Comparison of ENCODE assay signal across 8 mouse cellular contexts in the genomic region with DNA sequence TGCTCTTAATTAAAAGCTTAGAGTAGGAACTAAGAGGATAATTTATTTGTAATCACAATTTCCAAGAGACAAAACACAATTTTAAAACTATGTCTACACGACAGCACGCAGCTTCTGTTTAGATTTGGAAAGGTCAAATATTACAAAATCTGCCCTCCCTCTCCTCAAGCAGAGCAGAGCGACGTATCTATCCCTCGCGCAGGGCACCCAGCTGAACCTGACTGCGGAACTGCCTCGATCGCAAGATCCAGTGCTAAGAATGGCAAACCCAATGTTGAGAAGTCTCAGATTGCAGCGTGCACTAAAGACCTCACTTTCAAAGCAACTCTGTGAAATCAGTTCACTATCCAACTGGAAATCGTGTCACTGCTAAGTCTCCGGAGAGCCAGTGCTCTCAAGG. TPM values are rescaled to one million over a fixed set of nuclear protein-coding genes. Genes with fewer than 3 reads are reported as not detected.
DNase-seq lines count a peak whose midpoint lies in the region; ATAC-seq lines count a peak whose summit lies in the region.

No protein-coding gene starts in this region.

- peak overlapping the region; percentile 94 to 98 for H3K4me3 ChIP-seq in heart, embryonic 14.5 days (ENCODE audit: control insufficient read depth in 1 of 2, insufficient read depth in 1 of 2, low read depth in 1 of 2, low read length in 2 of 2)
- H3K4me3 ChIP-seq in embryonic facial prominence, embryonic 11.5 days (ENCODE audit: low read depth, low read length): peak overlapping the region; percentile 88
- H3K4me3 ChIP-seq in hindbrain, embryonic 15.5 days: peak overlapping the region; percentile 82
- H3K4me3 ChIP-seq in midbrain, embryonic 15.5 days: peak overlapping the region; percentile 100

- H3K9me3 ChIP-seq in heart, embryonic 14.5 days (ENCODE audit: control insufficient read depth, low read length): no peaks in the 10 kb centered on the region
- no peaks in the 10 kb centered on the region for H3K9me3 ChIP-seq in embryonic facial prominence, embryonic 11.5 days (replicated peaks; ENCODE audit: control insufficient read depth, low read length)
- no peaks in the 10 kb centered on the region for H3K9me3 ChIP-seq in hindbrain, embryonic 15.5 days
- H3K9me3 ChIP-seq in midbrain, embryonic 15.5 days: no peaks in the 10 kb centered on the region

- no peak for DNase-seq in heart, postnatal 36 days
- no peak for DNase-seq in embryonic facial prominence, embryonic 11.5 days (ENCODE audit: low spot score)
- no peak for DNase-seq in layer of hippocampus, adult 18-20 months (ENCODE audit: low spot score in 2 of 2)
- no peak for DNase-seq in spleen, adult 18-20 months

- H3K27ac ChIP-seq in heart, embryonic 14.5 days (replicated peaks in 1 of 2; ENCODE audit: control insufficient read depth in 1 of 2, insufficient read depth in 1 of 2, low read depth in 2 of 2, low read length in 2 of 2): peak overlapping the region; percentile 57 to 96; a peak in 3 of 4 replicates
- no peak overlapping the region for H3K27ac ChIP-seq in embryonic facial prominence, embryonic 11.5 days (replicated peaks; ENCODE audit: low read depth, low read length)
- H3K27ac ChIP-seq in hindbrain, embryonic 15.5 days (replicated peaks): no peak overlapping the region
- H3K27ac ChIP-seq in midbrain, embryonic 15.5 days: no peak overlapping the region

- WGBS in heart, embryonic 14.5 days: 42% methylated on average over 12 of the region's 12 CpGs
- WGBS in embryonic facial prominence, embryonic 11.5 days: 73% methylated on average over 12 of the region's 12 CpGs
- 66% methylated on average over 12 of the region's 12 CpGs for WGBS in hindbrain, embryonic 15.5 days
- 68% methylated on average over 12 of the region's 12 CpGs for WGBS in midbrain, embryonic 15.5 days

- H3K27me3 ChIP-seq in heart, embryonic 14.5 days (ENCODE audit: control insufficient read depth, insufficient read depth, low read length): no peaks in the 10 kb centered on the region
- H3K27me3 ChIP-seq in embryonic facial prominence, embryonic 11.5 days (ENCODE audit: control insufficient read depth, insufficient read depth, low read length): no peaks in the 10 kb centered on the region
- H3K27me3 ChIP-seq in hindbrain, embryonic 15.5 days: no peaks in the 10 kb centered on the region
- H3K27me3 ChIP-seq in midbrain, embryonic 15.5 days (replicated peaks): no peaks in the 10 kb centered on the region

- peaks cover 8 to 42% of the 10 kb centered on the region in 2 experiments for H3K4me1 ChIP-seq in heart, embryonic 14.5 days (ENCODE audit: control insufficient read depth in 2 of 2, insufficient read depth in 2 of 2, low read length in 2 of 2)
- 0 out of 2 replicates have a peak, but pooled peaks cover 2% of the 10 kb centered on the region for H3K4me1 ChIP-seq in embryonic facial prominence, embryonic 11.5 days (ENCODE audit: control insufficient read depth, insufficient read depth, low read length)
- H3K4me1 ChIP-seq in hindbrain, embryonic 15.5 days (replicated peaks): peaks cover 33% of the 10 kb centered on the region
- H3K4me1 ChIP-seq in midbrain, embryonic 15.5 days: peaks cover 38% of the 10 kb centered on the region

- intact Hi-C loops in heart, postnatal 36 days (cut with DNase I): no loop called here

- peak overlapping the region; percentile 95 for H3K9ac ChIP-seq in heart, embryonic 14.5 days (ENCODE audit: low read length)
- H3K9ac ChIP-seq in embryonic facial prominence, embryonic 11.5 days (replicated peaks; ENCODE audit: low read length): peak overlapping the region; percentile 50
- peak overlapping the region; percentile 89 for H3K9ac ChIP-seq in hindbrain, embryonic 15.5 days
- peak overlapping the region; percentile 94; the same call in 1 of the 2 replicates for H3K9ac ChIP-seq in midbrain, embryonic 15.5 days

- H3K36me3 ChIP-seq in heart, embryonic 14.5 days (ENCODE audit: control insufficient read depth, insufficient read depth, low read length): 0 out of 2 replicates have a peak, but pooled peaks cover 5% of the 10 kb centered on the region
- no peaks in the 10 kb centered on the region for H3K36me3 ChIP-seq in embryonic facial prominence, embryonic 11.5 days (replicated peaks; ENCODE audit: control insufficient read depth, insufficient read depth, low read depth, low read length)
- H3K36me3 ChIP-seq in hindbrain, embryonic 15.5 days: no peaks in the 10 kb centered on the region
- no peaks in the 10 kb centered on the region for H3K36me3 ChIP-seq in midbrain, embryonic 15.5 days (replicated peaks)

- H3K4me2 ChIP-seq in heart, embryonic 14.5 days (ENCODE audit: low read length): peak overlapping the region; percentile 71
- H3K4me2 ChIP-seq in embryonic facial prominence, embryonic 11.5 days (ENCODE audit: low read depth, low read length): peak overlapping the region; percentile 92
- H3K4me2 ChIP-seq in hindbrain, embryonic 15.5 days: peak overlapping the region; percentile 62
- peak overlapping the region; percentile 75 for H3K4me2 ChIP-seq in midbrain, embryonic 15.5 days

- no peak for ATAC-seq in heart, embryonic 14.5 days (ENCODE audit: insufficient number of reproducible peaks, insufficient read depth, low FRiP score, low read depth)
- no peak for ATAC-seq in embryonic facial prominence, embryonic 11.5 days (replicated peaks; ENCODE audit: insufficient number of reproducible peaks, low FRiP score, low TSS enrichment, low read depth)
- ATAC-seq in hindbrain, embryonic 15.5 days (ENCODE audit: low FRiP score, low read depth): no peak
- ATAC-seq in midbrain, embryonic 15.5 days (replicated peaks): no peak
- no peak for ATAC-seq in frontal cortex, adult (ENCODE audit: low TSS enrichment)

RNA-seq across cellular contexts. Expression of gene Cdc42bpb, which starts 2.0 kb away (rescaled TPM):
- polyA plus RNA-seq in heart, embryonic 14.5 days (2014; fragmentation: Nextera tagmentation; extraction: Ambion mirVana): 27.0 and 28.9 TPM in 2 replicates
- total RNA-seq in heart, postnatal 36 days (2021): 10 to 100 TPM; 54.6 to 62.5 TPM
- 19.9 and 24.5 TPM in 2 replicates for polyA plus RNA-seq in embryonic facial prominence, embryonic 11.5 days (2014; fragmentation: Nextera tagmentation; extraction: Ambion mirVana)
- polyA plus RNA-seq in hindbrain, embryonic 15.5 days (2015; fragmentation: Nextera tagmentation; extraction: Ambion mirVana): 41.2 and 42.4 TPM in 2 replicates
- polyA plus RNA-seq in midbrain, embryonic 15.5 days (2015; fragmentation: Nextera tagmentation; extraction: Ambion mirVana): 44.7 and 44.9 TPM in 2 replicates
- 100 to 1,000 TPM; 119 to 124 TPM for total RNA-seq in layer of hippocampus, adult 18-20 months (2021)

RNA-seq across cellular contexts. Expression of gene Lbhd2, which starts 31.1 kb away (rescaled TPM):
- 1.2 TPM in 1 of 2 replicates, not detected in the other for polyA plus RNA-seq in heart, embryonic 14.5 days (2014; fragmentation: Nextera tagmentation; extraction: Ambion mirVana)
- total RNA-seq in heart, postnatal 36 days (2021): not detected
- 0.45 TPM in 1 of 2 replicates, not detected in the other for polyA plus RNA-seq in embryonic facial prominence, embryonic 11.5 days (2014; fragmentation: Nextera tagmentation; extraction: Ambion mirVana)
- polyA plus RNA-seq in hindbrain, embryonic 15.5 days (2015; fragmentation: Nextera tagmentation; extraction: Ambion mirVana): 1.6 and 1.9 TPM in 2 replicates
- polyA plus RNA-seq in midbrain, embryonic 15.5 days (2015; fragmentation: Nextera tagmentation; extraction: Ambion mirVana): 3.2 and 3.5 TPM in 2 replicates
- 1 to 10 TPM in 1 of 2 experiments, under 1 TPM in 1; 0.53 to 1.2 TPM for total RNA-seq in layer of hippocampus, adult 18-20 months (2021)

RNA-seq across cellular contexts. Expression of gene Exoc3l4, which starts 41.3 kb away (rescaled TPM):
- polyA plus RNA-seq in heart, embryonic 14.5 days (2014; fragmentation: Nextera tagmentation; extraction: Ambion mirVana): 8.1 and 9.4 TPM in 2 replicates
- total RNA-seq in heart, postnatal 36 days (2021): 1 to 10 TPM; 2.9 to 3.0 TPM
- 6.3 and 7.3 TPM in 2 replicates for polyA plus RNA-seq in embryonic facial prominence, embryonic 11.5 days (2014; fragmentation: Nextera tagmentation; extraction: Ambion mirVana)
- polyA plus RNA-seq in hindbrain, embryonic 15.5 days (2015; fragmentation: Nextera tagmentation; extraction: Ambion mirVana): 2.2 and 2.9 TPM in 2 replicates
- polyA plus RNA-seq in midbrain, embryonic 15.5 days (2015; fragmentation: Nextera tagmentation; extraction: Ambion mirVana): 1.9 and 2.8 TPM in 2 replicates
- total RNA-seq in layer of hippocampus, adult 18-20 months (2021): 1 to 10 TPM; 6.1 to 7.1 TPM

Comparison
In these comparisons a context has a peak if more than half of its experiments do, and no peak if none do; other contexts are left out.
1. H3K27ac ChIP-seq: peak in heart, embryonic 14.5 days (2 of 2); none in embryonic facial prominence, embryonic 11.5 days (single experiment), hindbrain, embryonic 15.5 days (single experiment) and midbrain, embryonic 15.5 days (single experiment).
2. Peak in every context shown above with its lines, with median percentiles within 50 percentile points of each other: H3K4me2 ChIP-seq, H3K4me3 ChIP-seq and H3K9ac ChIP-seq.